Mouse (Mus musculus) fat pad, adult 2 months (tissue): Measurements from ENCODE around the gene Erc2.
A peak's percentile ranks its signal among the peaks of the same experiment; 100 is the strongest.

Experiments used
- DNase-seq: peaks from one replicate; pipeline ENCODE4 v3.0.0-alpha.2; 2011; ENCODE audit warnings: low read depth, low spot score; ENCODE audit errors: extremely low read depth

The Erc2 gene

GRCm38 (mm10) chr14:28057885-28058860 lies 435.9 kb downstream of the Erc2 start:
- DNase-seq: no peak

- DNase-seq: no peak
These were observed 438.7 kb downstream of the Erc2 start for GRCm38 (mm10) chr14:28060891-28061290.

GRCm38 (mm10) chr14:28061649-28062375 lies 439.6 kb downstream of the Erc2 start:
- no peak for DNase-seq

GRCm38 (mm10) chr14:28068021-28068420 lies 445.8 kb downstream of the Erc2 start:
- DNase-seq: no peak

GRCm38 (mm10) chr14:28069826-28070225 lies 447.6 kb downstream of the Erc2 start:
- DNase-seq: no peak

GRCm38 (mm10) chr14:28072561-28072960 lies 450.3 kb downstream of the Erc2 start:
- no peak for DNase-seq

GRCm38 (mm10) chr14:28089636-28090443 lies 467.6 kb downstream of the Erc2 start:
- DNase-seq: peak; percentile 51

GRCm38 (mm10) chr14:28091367-28091766 lies 469.1 kb downstream of the Erc2 start:
- no peak for DNase-seq

GRCm38 (mm10) chr14:28093214-28093613 lies 471.0 kb downstream of the Erc2 start:
- no peak for DNase-seq

- DNase-seq: no peak
These were observed 471.7 kb downstream of the Erc2 start for GRCm38 (mm10) chr14:28093913-28094312.

GRCm38 (mm10) chr14:28099084-28099483 lies 476.9 kb downstream of the Erc2 start:
- no peak for DNase-seq

- no peak for DNase-seq
These were observed 490.9 kb downstream of the Erc2 start for GRCm38 (mm10) chr14:28113121-28113520.

- DNase-seq: no peak
These were observed 498.6 kb downstream of the Erc2 start for GRCm38 (mm10) chr14:28120851-28121250.

- DNase-seq: no peak
These were observed 504.6 kb downstream of the Erc2 start for GRCm38 (mm10) chr14:28126842-28127241.

GRCm38 (mm10) chr14:28128999-28129398 lies 506.8 kb downstream of the Erc2 start:
- no peak for DNase-seq

GRCm38 (mm10) chr14:28143998-28144397 lies 521.8 kb downstream of the Erc2 start:
- DNase-seq: no peak

GRCm38 (mm10) chr14:28147201-28147600 lies 525.0 kb downstream of the Erc2 start:
- DNase-seq: no peak

GRCm38 (mm10) chr14:28150942-28151341 lies 528.7 kb downstream of the Erc2 start:
- DNase-seq: no peak

- peak; percentile 25 for DNase-seq
These were observed 533.5 kb downstream of the Erc2 start for GRCm38 (mm10) chr14:28155706-28156105.

- no peak for DNase-seq
These were observed 538.6 kb downstream of the Erc2 start for GRCm38 (mm10) chr14:28160852-28161251.
